Mouse (Mus musculus): Measurements from ENCODE around the gene Kntc1. TPM values are rescaled to one million over a fixed set of nuclear protein-coding genes. Genes with fewer than 3 reads are reported as not detected.
A peak's percentile ranks its signal among the peaks of the same experiment; 100 is the strongest.
"Not testable (repeated sequence)": the region's sequence is repeated elsewhere in the genome, so short reads cannot be mapped to it uniquely, and the experiment has no call there.

The Kntc1 gene
- total RNA-seq (2014; fragmentation: Nextera tagmentation) = 63.0 and 74.9 TPM in 2 replicates
- total RNA-seq (2017) = 43.6 and 73.8 TPM in 2 replicates

DNA sequence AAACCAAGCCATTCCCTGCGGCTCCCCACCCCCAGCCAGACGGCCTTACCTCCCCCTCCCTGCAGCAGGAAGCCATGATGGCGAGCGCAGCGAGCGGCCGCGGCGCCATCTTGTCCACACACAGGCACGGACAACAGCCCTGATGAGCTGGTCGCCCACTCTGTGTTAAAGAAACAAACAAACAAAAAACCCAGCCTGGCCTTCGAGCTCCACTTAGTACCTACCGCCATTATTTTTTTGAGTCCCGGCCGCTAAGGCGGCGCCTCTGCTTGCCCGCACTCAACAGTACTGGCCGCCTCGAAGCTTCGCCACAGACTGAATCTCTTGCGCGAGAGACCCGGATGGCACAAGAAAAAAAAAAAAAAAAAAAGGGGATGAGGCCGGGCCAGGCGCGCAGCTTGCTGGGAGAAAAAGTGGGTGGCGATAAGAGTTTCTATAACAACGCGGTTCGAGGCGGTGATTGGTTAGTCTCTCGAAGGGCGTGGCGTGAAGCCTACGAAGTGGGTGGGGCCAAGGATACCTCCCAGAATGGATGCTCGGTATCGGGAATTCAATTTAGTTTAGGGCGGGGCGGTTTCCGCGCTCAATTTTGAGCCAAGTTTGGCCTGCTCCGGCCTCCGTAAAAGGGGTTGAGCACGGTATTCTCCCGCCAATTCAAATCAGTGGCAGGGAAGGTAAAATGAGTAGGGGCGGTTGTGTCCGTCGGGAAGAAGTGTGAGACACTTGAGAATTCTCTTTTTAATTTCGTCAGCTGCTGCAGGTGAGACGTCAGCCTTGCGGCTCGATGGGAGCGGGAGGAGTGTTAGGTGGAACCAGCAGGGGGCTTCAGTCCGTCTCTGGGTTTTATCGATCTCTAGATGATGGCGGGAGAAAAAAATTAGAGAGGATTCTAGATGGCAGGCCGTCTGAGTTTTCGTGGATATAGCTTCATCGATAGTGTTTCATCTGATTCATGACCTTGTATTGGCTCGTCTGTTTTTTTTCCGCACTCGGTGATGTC is at the start of gene Kntc1, which contains the start of gene Rsrc2:
Gene Kntc1, plus strand, starts transcription at position 652 of the 1,000 bp plus-strand sequence.
Gene Rsrc2, minus strand, starts transcription at position 350 of the 1,000 bp plus-strand sequence.
- peak; percentile 98 for ATAC-seq (replicated peaks; ENCODE audit: poor library complexity, severe bottlenecking)

- ATAC-seq (replicated peaks; ENCODE audit: poor library complexity, severe bottlenecking) = no peak; the same call in 1 of the 2 replicates
Observed at GRCm38 (mm10) chr5:123700625-123701024, 48.9 kb upstream of the Kntc1 start.

DNA sequence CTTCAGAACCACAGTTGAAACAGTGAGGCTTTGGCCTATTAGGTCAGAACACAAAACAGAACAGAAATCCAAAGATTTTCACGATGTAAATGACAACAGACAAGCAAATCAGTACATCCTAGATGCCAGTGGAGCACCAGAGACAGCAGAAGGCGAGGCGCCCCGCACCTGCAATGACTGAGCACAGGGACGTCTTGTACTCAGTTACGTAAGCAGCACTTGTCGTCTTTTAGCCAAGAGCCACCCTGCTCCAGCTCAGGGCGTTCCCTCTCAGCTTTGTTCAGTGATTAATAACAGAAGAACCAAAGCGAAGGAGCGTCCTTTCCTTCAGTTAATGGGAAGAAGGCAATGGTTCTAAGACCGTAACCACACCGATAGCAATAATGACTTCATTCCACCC is 40.9 kb upstream of the Kntc1 start:
- ATAC-seq (replicated peaks; ENCODE audit: poor library complexity, severe bottlenecking) = no peak

- ATAC-seq (replicated peaks; ENCODE audit: poor library complexity, severe bottlenecking) = no peak
Observed at GRCm38 (mm10) chr5:123709571-123709970, 39.9 kb upstream of the Kntc1 start.

GRCm38 (mm10) chr5:123713782-123714181 is 35.7 kb upstream of the Kntc1 start:
- ATAC-seq (replicated peaks; ENCODE audit: poor library complexity, severe bottlenecking) = peak; percentile 95

DNA sequence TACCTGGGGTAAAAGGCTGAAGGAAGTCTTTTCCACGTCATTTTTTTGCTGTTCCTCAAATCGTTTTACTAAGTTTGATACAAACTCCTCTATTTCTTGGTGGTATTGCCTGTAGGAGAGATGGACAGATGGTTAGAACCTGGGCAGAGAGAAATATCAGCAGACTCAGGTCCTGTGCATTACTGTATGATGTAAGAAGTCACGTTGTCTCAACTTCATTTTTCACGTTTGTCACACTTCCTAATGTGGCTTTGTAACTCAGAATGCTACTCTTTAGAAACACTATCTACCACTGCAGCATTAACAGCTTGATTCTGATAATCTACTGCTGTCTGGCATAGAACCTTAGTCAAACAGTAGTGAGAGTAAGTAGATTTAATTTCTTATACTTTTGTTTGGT is 34.9 kb upstream of the Kntc1 start:
- ATAC-seq (replicated peaks; ENCODE audit: poor library complexity, severe bottlenecking) = peak; percentile 59

GRCm38 (mm10) chr5:123720328-123721311 is 28.9 kb upstream of the Kntc1 start, which contains the start of gene Zcchc8:
TSS of gene Zcchc8 (minus strand) at chr5:123721100.
- peak; percentile 99 for ATAC-seq (replicated peaks; ENCODE audit: poor library complexity, severe bottlenecking)

DNA sequence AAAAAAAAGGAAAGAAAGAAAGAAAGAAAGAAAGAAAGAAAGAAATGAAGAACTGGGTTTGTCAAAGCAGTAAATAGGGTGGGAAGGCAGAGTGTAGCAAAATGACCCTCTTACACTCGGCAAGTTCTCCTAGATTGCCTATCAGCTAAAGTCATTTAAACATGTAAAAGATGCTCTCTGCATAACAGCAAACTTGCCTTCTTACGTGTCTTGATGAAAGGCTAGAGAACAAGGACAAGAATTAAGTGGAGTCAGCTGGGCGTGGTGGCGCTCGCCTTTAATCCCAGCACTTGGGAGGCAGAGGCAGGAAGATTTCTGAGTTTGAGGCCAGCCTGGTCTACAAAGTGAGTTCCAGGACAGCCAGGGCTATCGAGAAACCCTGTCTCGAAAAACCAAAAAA is 25.7 kb upstream of the Kntc1 start:
- not testable (repeated sequence) for ATAC-seq (replicated peaks; ENCODE audit: poor library complexity, severe bottlenecking)

GRCm38 (mm10) chr5:123730981-123731380 is 18.5 kb upstream of the Kntc1 start:
- ATAC-seq (replicated peaks; ENCODE audit: poor library complexity, severe bottlenecking) = no peak

DNA sequence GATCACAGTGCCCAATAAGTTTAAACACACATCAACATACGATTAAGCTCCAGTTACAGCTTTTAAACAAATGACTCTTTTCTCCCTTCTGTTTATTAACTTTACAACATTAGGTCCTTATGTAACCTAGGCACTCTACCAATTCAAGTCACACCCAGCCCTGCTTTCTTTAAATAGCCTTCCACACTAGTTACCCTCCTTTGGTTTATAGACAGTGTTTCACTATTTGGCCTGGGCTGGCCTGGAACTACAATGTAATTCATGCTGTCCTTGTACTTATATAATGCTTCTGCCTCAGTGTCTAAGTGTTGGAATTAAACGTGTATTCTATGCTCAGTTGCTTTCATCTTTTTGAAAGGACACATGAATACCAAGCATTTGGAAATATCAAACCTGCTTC is 5.2 kb upstream of the Kntc1 start:
- ATAC-seq (replicated peaks; ENCODE audit: poor library complexity, severe bottlenecking) = no peak

DNA sequence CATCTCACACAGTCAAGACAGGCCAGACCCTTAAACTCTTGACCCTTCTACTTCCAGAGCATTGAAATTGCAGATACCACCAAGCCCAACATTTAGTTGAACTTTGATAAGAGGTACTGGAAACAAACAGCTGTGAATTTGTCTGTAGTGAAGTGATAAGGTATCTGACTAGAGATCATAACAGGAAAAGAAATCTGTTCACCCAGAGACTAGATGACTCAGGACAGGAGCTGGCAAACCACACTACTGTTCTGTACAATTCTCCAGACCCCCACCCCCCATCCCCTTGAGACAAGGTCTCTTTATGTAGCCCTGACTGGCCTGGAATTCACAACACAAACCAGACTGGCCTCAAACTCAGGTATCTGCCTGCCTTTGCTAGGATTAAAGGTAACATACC is 3.3 kb upstream of the Kntc1 start:
- no peak for ATAC-seq (replicated peaks; ENCODE audit: poor library complexity, severe bottlenecking)

- ATAC-seq (replicated peaks; ENCODE audit: poor library complexity, severe bottlenecking) = no peak
Observed at GRCm38 (mm10) chr5:123747604-123748003, 1.9 kb upstream of the Kntc1 start.

DNA sequence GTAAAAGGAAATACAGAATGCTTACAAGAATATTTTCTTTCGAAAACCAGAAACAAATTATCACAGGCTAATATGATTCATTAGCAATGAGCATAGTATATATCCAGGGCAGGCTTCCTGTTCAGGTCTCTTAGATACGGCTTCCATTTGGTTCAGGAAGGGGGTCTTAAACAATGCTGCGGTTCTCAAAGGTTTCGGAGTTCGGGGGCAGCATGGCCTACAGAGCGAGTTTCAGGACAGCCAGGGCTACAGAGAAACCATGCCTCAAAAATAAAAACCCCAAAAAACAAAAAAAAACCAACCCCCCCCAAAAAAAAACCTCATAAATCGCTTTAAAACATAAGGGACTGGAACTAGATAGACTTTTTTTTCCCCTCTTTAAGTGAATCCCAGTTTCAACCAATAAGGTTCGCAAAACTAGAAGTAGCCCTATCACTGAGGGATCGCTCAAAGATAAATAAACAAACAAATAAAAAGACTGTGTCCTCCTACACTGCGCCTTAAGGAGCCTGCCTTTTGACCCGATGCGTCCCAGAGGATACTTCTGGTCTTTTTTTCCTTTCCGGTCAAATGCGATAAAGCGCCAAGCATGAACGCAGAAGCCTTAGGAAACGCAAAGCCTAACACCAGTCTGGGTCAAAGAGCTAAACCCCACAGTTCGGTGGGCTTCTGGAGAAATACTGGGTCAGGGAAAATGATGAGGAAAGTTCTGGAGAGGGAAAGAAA is 1.0 kb upstream of the Kntc1 start:
- no peak for ATAC-seq (replicated peaks; ENCODE audit: poor library complexity, severe bottlenecking)

DNA sequence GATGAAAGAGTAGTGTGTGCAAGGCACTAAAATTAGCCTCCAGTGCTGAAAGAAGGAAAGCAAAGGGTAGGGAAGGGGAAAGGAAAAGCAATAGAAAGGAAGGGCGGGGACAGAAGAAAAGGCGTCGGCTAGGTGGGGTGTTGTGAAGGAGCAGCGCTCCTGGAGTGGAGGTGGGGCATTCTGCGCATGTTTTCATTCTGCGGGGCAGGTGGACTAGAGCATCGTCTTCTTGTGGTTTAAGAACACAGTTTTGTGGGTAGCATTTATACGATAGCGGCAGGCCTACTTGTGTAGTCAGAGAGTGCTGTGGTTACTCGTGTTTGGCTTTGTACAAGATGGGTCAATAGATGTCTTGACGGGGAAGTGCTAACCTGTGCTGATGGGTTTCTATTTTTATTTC is 16.0 kb downstream of the Kntc1 start:
- ATAC-seq (replicated peaks; ENCODE audit: poor library complexity, severe bottlenecking) = no peak

DNA sequence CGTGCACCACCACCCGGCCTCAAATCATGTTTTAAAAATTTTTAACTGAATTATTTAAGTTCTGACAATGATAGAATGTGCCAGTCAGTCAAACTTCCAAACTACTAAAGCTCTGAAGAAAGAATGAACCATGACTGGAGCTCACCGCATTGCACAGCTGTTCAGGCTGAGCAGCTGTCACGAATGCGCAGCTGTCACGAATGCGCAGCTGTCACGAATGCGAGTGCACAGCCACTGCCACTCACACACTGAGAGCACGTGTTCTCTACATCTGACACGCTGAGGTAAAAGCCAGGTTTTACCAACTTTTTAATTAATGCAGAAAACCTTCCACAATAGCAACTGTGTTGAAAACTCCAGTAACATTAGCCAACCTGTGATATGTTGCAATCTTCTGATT is 16.9 kb downstream of the Kntc1 start:
- ATAC-seq (replicated peaks; ENCODE audit: poor library complexity, severe bottlenecking) = not testable (repeated sequence)

DNA sequence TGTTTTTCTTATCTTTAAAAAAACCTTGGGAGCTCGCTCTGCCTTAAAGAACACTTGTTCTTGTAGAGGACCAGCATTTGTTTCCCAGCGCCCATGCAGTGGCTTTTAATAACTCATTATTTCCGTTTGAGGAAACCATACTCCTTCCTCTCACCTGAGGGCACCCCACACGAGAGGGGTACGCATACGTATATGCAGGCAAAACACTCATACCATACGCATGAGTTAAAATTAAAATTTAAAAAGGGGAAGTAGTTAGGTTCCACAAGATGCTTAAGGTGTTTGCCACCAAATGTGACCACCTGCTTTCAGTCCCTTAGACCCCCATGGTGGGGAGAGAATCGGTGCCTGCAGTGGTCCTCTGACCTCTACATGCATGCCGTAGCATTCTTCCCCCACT is 23.9 kb downstream of the Kntc1 start:
- ATAC-seq (replicated peaks; ENCODE audit: poor library complexity, severe bottlenecking) = no peak

GRCm38 (mm10) chr5:123780716-123781115 is 31.2 kb downstream of the Kntc1 start:
- no peak for ATAC-seq (replicated peaks; ENCODE audit: poor library complexity, severe bottlenecking)

DNA sequence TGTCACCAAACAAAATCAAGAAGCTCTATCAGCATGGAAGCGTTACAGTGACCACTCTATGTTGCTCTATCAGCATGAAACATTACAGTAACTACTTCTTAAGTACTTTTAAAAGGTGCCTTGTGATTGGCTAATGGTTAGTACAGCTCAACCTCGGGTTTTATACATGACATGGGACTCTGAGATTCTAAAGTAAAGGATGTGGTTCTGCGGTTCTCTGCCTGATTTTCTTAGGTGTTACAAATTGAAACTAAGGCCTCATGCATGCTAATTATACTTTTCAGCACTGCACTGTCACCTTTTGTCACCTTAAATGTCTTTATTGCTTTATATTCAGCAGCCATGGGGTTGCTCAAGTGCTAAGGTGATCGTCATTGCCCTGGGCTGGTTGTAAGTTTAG is 32.3 kb downstream of the Kntc1 start:
- ATAC-seq (replicated peaks; ENCODE audit: poor library complexity, severe bottlenecking) = no peak

DNA sequence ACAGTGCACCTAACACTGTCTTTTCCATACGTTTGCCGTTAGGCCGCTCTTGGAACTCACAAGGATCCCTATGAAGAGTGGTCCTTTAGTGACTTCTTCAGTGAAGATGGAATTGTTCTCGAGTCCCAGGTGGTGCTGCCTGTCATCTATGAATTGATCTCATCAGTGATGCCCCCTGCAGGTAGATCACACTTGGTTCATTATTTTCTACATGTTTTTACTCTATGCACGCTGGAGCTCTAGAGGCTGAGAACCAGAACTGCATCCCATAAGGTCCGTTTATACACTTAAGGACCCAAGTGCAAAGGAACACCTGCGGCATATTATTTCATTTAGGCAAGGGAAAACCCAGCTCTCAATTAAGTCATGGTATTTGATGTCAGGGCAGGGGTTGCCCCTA is 39.5 kb downstream of the Kntc1 start:
- no peak for ATAC-seq (replicated peaks; ENCODE audit: poor library complexity, severe bottlenecking)

GRCm38 (mm10) chr5:123793081-123793480 is 43.6 kb downstream of the Kntc1 start:
- ATAC-seq (replicated peaks; ENCODE audit: poor library complexity, severe bottlenecking) = no peak

All from granulocyte monocyte progenitor cell, adult 5-6 weeks (primary cell).